Mouse (Mus musculus): ENCODE data around the gene Cops4.
A peak's percentile ranks its signal among the peaks of the same experiment; 100 is the strongest.

DNA sequence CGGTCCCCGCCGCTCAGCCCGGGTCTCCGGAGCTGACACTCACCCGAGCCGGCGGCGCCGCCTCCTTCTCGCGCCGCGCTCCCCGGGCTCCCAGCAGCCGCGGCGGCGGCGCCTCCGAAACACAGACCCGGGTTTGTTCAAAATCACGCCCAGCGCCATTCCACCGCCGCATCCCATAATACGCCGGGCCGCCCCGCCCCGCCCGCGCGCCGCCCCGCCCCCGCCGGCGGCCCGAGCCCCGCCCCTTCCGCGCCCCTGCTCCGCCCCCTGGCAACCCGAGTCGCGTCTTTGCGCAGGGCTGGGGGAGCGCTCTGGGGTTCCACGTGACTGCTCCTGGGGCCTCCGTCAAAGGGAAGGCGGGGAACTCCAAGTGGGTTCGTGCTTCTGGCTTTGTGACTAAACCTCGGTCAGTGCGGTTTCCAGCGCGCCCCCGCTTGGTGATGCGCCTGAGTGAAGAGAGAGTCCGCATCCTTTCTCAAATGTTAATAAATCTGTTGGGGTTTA lies 17.6 kb upstream of the Cops4 start, which contains the start of gene Lin54:
- TF ChIP-seq CTCF (IDR thresholded peaks at IDR 0.05; ENCODE audit: borderline replicate concordance, insufficient read depth, low read length), result peak; percentile 45; the same call in 1 of the 2 replicates
- TF ChIP-seq POLR2A (IDR thresholded peaks at IDR 0.05; ENCODE audit: low read depth, low read length), result peak; percentile 18; the same call in 1 of the 2 replicates

Measured in embryonic fibroblast, embryonic 13.5 days (primary cell).